Mouse (Mus musculus): ENCODE measurements around the gene Txndc11. TPM values are rescaled to one million over a fixed set of nuclear protein-coding genes. Genes with fewer than 3 reads are reported as not detected.
A peak's percentile ranks its signal among the peaks of the same experiment; 100 is the strongest.

Gene Txndc11
- polyA plus RNA-seq, 1 experiment from 2014 or later: 30.5 TPM

DNA sequence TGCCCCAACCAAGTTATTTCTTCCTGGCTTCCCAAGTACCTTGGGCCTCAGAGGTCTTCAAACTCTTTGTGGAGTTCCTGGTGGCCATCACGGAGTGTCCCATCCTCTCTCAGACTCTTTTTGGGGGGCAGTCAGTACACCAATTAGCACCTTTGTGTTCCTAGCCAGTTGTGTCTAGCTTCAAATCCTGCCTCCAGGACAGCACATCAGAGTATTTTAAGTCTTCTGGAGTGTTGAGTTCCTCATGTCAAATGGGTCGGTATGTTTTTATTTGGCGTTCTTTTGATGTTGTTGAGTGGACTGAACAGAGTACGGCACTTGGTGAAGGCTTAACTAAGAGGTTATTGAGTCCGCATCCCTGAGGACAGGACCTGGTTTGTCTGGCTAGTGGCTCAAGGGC, 69.0 kb downstream of the Txndc11 start:
- Histone ChIP-seq H3K36me3 (ENCODE audit: control insufficient read depth, insufficient read depth, low read length) (no peaks in the 10 kb centered on the region), H3K4me2 (ENCODE audit: low read depth, low read length, severe bottlenecking) (peak overlapping the region; percentile 78), H3K27ac (ENCODE audit: low read depth, low read length) (peak overlapping the region; percentile 95), H3K27me3 (ENCODE audit: control insufficient read depth, insufficient read depth, low read length) (no peaks in the 10 kb centered on the region), H3K4me3 (ENCODE audit: low read depth, low read length) (peak overlapping the region; percentile 75), H3K9ac (ENCODE audit: low read length) (peak overlapping the region; percentile 56), H3K9me3 (ENCODE audit: control insufficient read depth, low read length) (no peaks in the 10 kb centered on the region), H3K4me1 (replicated peaks; ENCODE audit: control insufficient read depth, insufficient read depth, low read length) (peaks cover 23% of the 10 kb centered on the region)
- no peak for DNase-seq (ENCODE audit: low spot score)
- no peak; the same call in 1 of the 2 replicates for ATAC-seq (replicated peaks; ENCODE audit: low FRiP score)
- 52% methylated on average over 5 of the region's 5 CpGs for WGBS

DNA sequence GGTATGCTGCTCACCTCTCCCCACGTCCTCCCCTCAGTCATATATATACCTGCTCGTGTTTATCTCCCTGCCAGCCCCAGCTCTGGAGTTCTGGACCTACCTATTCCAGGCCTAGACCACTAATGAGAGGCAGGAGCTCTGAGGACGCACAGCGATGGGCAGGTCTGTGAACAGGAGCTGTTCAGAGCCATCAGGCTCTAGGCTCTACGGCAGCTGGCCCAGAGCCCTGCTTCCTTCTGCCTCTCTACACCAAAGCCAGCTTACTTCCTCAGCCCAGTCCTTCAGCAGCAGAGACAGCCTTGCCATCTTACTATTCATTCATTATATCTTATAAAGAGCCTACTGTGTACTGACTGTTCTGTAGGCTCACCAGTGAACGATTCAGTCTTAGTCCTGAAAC, 69.7 kb downstream of the Txndc11 start:
- H3K27me3 ChIP-seq (ENCODE audit: control insufficient read depth, insufficient read depth, low read length): no peaks in the 10 kb centered on the region
- H3K4me3 ChIP-seq (ENCODE audit: low read depth, low read length): no peak overlapping the region
- ATAC-seq (replicated peaks; ENCODE audit: low FRiP score) (no peak), DNase-seq (ENCODE audit: low spot score) (no peak)
- H3K9me3 ChIP-seq (ENCODE audit: control insufficient read depth, low read length): no peaks in the 10 kb centered on the region
- H3K4me2 ChIP-seq (ENCODE audit: low read depth, low read length, severe bottlenecking): no peak overlapping the region; the same call in 1 of the 2 replicates
- no peak overlapping the region for H3K27ac ChIP-seq (ENCODE audit: low read depth, low read length)
- no peaks in the 10 kb centered on the region for H3K36me3 ChIP-seq (ENCODE audit: control insufficient read depth, insufficient read depth, low read length)
- no peak overlapping the region for H3K9ac ChIP-seq (ENCODE audit: low read length)
- WGBS: 91% methylated on average over 6 of the region's 6 CpGs
- H3K4me1 ChIP-seq (replicated peaks; ENCODE audit: control insufficient read depth, insufficient read depth, low read length): peaks cover 23% of the 10 kb centered on the region

DNA sequence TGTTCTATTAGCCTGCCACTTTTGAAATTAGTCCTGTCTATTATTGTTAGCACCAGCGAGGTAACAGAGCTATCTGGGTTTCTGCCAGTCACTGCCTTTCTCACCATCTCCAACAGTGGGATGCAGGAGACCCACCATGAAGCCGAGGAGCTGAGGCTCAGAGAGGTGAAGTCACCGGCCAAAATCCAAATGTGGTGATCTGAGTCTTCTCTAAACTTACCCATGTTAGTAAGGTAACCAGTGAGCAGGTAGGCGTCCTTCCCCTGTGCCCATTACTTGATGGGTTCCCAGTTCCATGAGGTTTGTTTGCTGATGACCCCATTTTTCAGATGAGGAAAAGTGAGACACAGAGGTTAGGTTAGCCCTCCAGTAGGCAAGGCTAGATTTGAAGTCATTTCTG, 70.1 kb downstream of the Txndc11 start:
- no peaks in the 10 kb centered on the region for H3K27me3 ChIP-seq (ENCODE audit: control insufficient read depth, insufficient read depth, low read length)
- no peak overlapping the region for H3K9ac ChIP-seq (ENCODE audit: low read length)
- H3K27ac ChIP-seq (ENCODE audit: low read depth, low read length): no peak overlapping the region
- H3K4me2 ChIP-seq (ENCODE audit: low read depth, low read length, severe bottlenecking): no peak overlapping the region
- ATAC-seq (replicated peaks; ENCODE audit: low FRiP score) (no peak), DNase-seq (ENCODE audit: low spot score) (no peak)
- peaks cover 23% of the 10 kb centered on the region for H3K4me1 ChIP-seq (replicated peaks; ENCODE audit: control insufficient read depth, insufficient read depth, low read length)
- 93% methylated on average over 4 of the region's 4 CpGs for WGBS
- H3K4me3 ChIP-seq (ENCODE audit: low read depth, low read length): no peak overlapping the region
- H3K9me3 ChIP-seq (ENCODE audit: control insufficient read depth, low read length): no peaks in the 10 kb centered on the region
- H3K36me3 ChIP-seq (ENCODE audit: control insufficient read depth, insufficient read depth, low read length): no peaks in the 10 kb centered on the region

DNA sequence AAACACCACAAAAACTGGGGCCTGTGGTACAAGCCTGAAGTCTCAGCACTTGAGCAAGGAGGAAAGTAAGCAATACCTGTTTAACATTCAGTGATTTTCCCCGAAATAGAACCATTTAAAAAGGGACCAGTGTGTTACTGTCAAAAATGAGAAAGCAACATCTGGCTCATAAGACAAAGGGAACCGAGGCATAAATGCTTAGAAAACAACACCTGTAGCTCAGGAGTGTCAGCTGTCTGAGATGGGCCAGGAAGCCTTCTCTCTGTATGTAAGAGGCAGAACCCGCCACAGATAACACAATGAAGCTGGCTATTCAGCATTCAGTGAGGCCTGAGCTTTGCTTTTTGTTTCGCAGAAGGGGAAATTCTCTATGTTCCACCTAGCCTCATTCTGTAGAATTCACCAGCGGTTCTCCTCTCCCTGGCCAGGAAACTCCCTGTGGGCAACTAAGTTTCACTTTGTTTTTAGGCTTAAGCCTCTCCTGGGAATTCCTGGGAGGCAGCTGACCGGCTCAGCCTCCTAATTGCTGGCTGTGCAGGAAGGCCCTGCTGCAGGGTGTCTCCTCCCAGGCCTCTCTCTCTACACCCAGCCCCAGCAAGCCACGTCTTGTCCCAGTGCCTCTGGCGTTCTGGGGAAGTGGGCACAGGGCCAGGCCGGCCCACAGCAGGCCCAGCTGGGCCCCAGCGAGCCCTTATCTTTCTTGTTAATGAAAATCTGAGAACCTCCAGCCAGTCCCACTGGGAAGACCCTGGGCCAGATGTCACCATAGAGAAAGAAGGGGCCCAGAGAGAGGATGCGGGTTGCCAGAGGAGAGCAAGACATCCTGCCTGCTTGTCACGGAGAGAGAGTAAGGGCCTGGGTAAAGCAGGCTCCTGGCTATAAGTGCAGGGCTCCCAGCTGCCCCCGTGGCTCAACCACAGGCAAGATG, 71.4 kb downstream of the Txndc11 start:
- Histone ChIP-seq H3K9ac (ENCODE audit: low read length) (peak overlapping the region; percentile 48), H3K27ac (ENCODE audit: low read depth, low read length) (peak overlapping the region; percentile 54), H3K36me3 (ENCODE audit: control insufficient read depth, insufficient read depth, low read length) (no peaks in the 10 kb centered on the region), H3K27me3 (ENCODE audit: control insufficient read depth, insufficient read depth, low read length) (no peaks in the 10 kb centered on the region), H3K4me2 (ENCODE audit: low read depth, low read length, severe bottlenecking) (peak overlapping the region; percentile 12; the same call in 1 of the 2 replicates), H3K4me1 (replicated peaks; ENCODE audit: control insufficient read depth, insufficient read depth, low read length) (peaks cover 17% of the 10 kb centered on the region), H3K9me3 (ENCODE audit: control insufficient read depth, low read length) (no peaks in the 10 kb centered on the region), H3K4me3 (ENCODE audit: low read depth, low read length) (no peak overlapping the region)
- ATAC-seq (replicated peaks; ENCODE audit: low FRiP score) (no peak), DNase-seq (ENCODE audit: low spot score) (peak; percentile 69)
- 27% methylated on average over 13 of the region's 13 CpGs for WGBS

DNA sequence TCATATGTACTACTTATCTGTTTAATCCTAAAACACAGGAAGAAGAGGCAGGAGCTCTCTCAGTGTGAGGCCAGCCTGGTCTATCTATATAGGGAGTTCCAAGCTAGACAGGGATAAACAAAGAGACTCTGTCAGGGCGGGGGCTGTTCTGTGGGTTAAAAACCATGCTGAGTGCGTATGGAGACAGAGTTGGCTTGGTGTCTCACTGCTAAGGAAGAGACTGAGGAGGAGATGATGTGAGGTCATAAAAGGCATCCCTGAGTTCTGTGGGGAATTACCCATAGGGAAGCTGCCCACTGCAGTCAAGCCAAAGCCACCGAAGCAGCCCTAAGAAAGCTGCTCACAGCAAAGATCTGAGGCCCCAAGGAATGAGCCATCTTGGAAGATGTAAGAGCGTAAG, 73.8 kb downstream of the Txndc11 start, which contains the start of gene Snn:
Snn (plus strand) TSS at position 301 of the 400 bp plus-strand sequence.
- Histone ChIP-seq H3K9me3 (ENCODE audit: control insufficient read depth, low read length) (no peaks in the 10 kb centered on the region), H3K27ac (ENCODE audit: low read depth, low read length) (no peak within 1 kb of the TSS), H3K9ac (ENCODE audit: low read length) (no peak within 1 kb of the TSS), H3K36me3 (ENCODE audit: control insufficient read depth, insufficient read depth, low read length) (no peaks in the 10 kb centered on the region), H3K4me3 (ENCODE audit: low read depth, low read length) (no peak within 1 kb of the TSS), H3K4me1 (replicated peaks; ENCODE audit: control insufficient read depth, insufficient read depth, low read length) (peaks cover 9% of the 10 kb centered on the region; the same call in 1 of the 2 replicates), H3K27me3 (ENCODE audit: control insufficient read depth, insufficient read depth, low read length) (no peaks in the 10 kb centered on the region), H3K4me2 (ENCODE audit: low read depth, low read length, severe bottlenecking) (no peak within 1 kb of the TSS)
- 91% methylated on average over 4 of the region's 4 CpGs for WGBS
- DNase-seq (ENCODE audit: low spot score) (no peak), ATAC-seq (replicated peaks; ENCODE audit: low FRiP score) (no peak)

DNA sequence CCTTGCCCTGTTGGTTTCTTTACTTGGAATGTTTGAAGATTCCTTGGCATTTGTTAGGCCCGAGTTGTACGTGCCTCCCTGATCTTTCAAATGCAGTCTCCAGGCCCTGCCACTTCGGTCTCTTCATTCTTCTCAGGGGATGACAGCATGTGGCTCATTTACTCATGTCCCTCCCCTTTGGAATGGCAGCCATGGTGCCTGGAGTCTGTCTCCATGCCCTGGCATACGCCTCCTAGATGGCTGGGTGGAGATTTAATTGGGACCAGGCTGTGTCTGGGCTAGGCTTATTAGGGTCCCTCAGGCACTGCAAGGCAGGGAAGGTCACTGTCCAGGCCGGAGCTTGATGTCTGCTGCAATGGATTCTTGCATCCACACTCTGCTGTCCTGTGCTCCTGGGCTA, 78.5 kb downstream of the Txndc11 start:
- H3K27me3 ChIP-seq (ENCODE audit: control insufficient read depth, insufficient read depth, low read length): no peaks in the 10 kb centered on the region
- H3K9ac ChIP-seq (ENCODE audit: low read length): no peak overlapping the region
- ATAC-seq (replicated peaks; ENCODE audit: low FRiP score) (no peak), DNase-seq (ENCODE audit: low spot score) (no peak)
- no peaks in the 10 kb centered on the region for H3K9me3 ChIP-seq (ENCODE audit: control insufficient read depth, low read length)
- H3K4me2 ChIP-seq (ENCODE audit: low read depth, low read length, severe bottlenecking): no peak overlapping the region
- WGBS: 69% methylated on average over 5 of the region's 5 CpGs
- no peaks in the 10 kb centered on the region for H3K36me3 ChIP-seq (ENCODE audit: control insufficient read depth, insufficient read depth, low read length)
- H3K4me3 ChIP-seq (ENCODE audit: low read depth, low read length): no peak overlapping the region
- no peaks in the 10 kb centered on the region for H3K4me1 ChIP-seq (replicated peaks; ENCODE audit: control insufficient read depth, insufficient read depth, low read length)
- no peak overlapping the region for H3K27ac ChIP-seq (ENCODE audit: low read depth, low read length)

DNA sequence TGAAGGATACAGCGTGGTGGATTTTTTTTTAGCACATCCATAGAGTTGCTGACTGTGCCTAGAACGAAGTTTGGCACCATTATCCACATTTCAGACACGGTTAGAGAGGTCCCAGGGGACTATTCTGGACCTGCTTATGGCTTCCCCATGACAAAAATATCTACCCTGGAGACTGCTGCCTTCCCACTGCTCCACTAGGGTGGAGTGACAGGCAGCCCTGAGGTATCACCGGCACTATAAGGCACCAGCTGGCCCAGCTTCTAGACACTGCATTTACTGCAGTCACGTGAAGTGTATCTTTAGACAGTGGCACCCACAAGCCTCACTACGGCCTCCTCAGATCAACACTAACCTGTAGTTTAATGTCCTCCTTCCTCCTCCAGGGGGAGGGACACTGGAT, 79.6 kb downstream of the Txndc11 start:
- Histone ChIP-seq H3K9me3 (ENCODE audit: control insufficient read depth, low read length) (no peaks in the 10 kb centered on the region), H3K27ac (ENCODE audit: low read depth, low read length) (no peak overlapping the region), H3K4me1 (replicated peaks; ENCODE audit: control insufficient read depth, insufficient read depth, low read length) (no peaks in the 10 kb centered on the region), H3K9ac (ENCODE audit: low read length) (no peak overlapping the region), H3K27me3 (ENCODE audit: control insufficient read depth, insufficient read depth, low read length) (no peaks in the 10 kb centered on the region), H3K4me2 (ENCODE audit: low read depth, low read length, severe bottlenecking) (no peak overlapping the region), H3K4me3 (ENCODE audit: low read depth, low read length) (no peak overlapping the region), H3K36me3 (ENCODE audit: control insufficient read depth, insufficient read depth, low read length) (no peaks in the 10 kb centered on the region)
- DNase-seq (ENCODE audit: low spot score): no peak
- WGBS: 91% methylated on average over 6 of the region's 6 CpGs
- ATAC-seq (replicated peaks; ENCODE audit: low FRiP score): no peak

DNA sequence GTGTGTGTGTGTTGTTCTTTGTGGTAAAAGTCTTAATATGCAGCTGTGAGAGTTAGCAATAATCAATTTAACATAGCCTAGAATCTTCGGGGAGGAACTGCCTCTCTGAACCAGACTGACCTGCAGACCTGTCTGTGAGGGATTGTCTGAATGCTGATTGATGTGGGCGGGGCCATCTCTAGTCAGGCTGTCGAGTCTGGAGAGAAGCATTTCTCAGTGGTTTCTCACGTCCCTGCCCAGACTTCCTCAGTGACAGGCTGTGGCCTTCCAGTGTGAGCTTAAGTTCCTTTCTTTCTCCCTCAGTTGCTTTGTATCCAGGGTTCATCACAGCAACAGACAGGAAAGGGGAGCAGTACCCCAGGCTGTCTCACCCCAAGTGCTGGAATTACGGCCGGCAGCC, 80.0 kb downstream of the Txndc11 start:
- Histone ChIP-seq H3K27ac (ENCODE audit: low read depth, low read length) (no peak overlapping the region), H3K4me3 (ENCODE audit: low read depth, low read length) (no peak overlapping the region), H3K9ac (ENCODE audit: low read length) (no peak overlapping the region), H3K36me3 (ENCODE audit: control insufficient read depth, insufficient read depth, low read length) (no peaks in the 10 kb centered on the region), H3K27me3 (ENCODE audit: control insufficient read depth, insufficient read depth, low read length) (no peaks in the 10 kb centered on the region), H3K9me3 (ENCODE audit: control insufficient read depth, low read length) (no peaks in the 10 kb centered on the region), H3K4me2 (ENCODE audit: low read depth, low read length, severe bottlenecking) (no peak overlapping the region), H3K4me1 (replicated peaks; ENCODE audit: control insufficient read depth, insufficient read depth, low read length) (no peaks in the 10 kb centered on the region)
- DNase-seq (ENCODE audit: low spot score) (no peak), ATAC-seq (replicated peaks; ENCODE audit: low FRiP score) (no peak)
- 69% methylated on average over 6 of the region's 6 CpGs for WGBS

DNA sequence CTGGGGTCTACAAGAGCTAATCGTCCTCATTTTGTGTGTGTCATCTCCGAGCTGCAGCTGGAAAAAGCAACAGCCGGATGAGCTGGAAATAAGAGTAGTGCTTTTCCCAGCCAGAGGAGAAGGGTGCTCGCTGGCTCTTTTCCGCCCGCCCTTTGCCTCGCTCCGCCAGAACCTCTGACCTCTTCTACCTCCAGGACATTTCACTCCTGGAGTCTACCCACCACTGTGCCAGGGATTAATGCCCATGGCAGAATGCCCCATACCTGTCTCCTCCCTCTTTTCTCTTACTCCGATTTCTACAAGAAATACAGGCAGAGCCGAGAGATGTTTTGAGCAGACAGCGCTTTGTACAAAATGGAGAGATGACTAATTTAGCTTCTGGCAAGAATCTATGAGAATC, 83.3 kb downstream of the Txndc11 start:
- 90% methylated on average over 11 of the region's 11 CpGs for WGBS
- no peaks in the 10 kb centered on the region for H3K36me3 ChIP-seq (ENCODE audit: control insufficient read depth, insufficient read depth, low read length)
- DNase-seq (ENCODE audit: low spot score) (no peak), ATAC-seq (replicated peaks; ENCODE audit: low FRiP score) (no peak)
- H3K27me3 ChIP-seq (ENCODE audit: control insufficient read depth, insufficient read depth, low read length): no peaks in the 10 kb centered on the region
- H3K4me2 ChIP-seq (ENCODE audit: low read depth, low read length, severe bottlenecking): no peak overlapping the region
- no peak overlapping the region for H3K9ac ChIP-seq (ENCODE audit: low read length)
- no peaks in the 10 kb centered on the region for H3K4me1 ChIP-seq (replicated peaks; ENCODE audit: control insufficient read depth, insufficient read depth, low read length)
- no peaks in the 10 kb centered on the region for H3K9me3 ChIP-seq (ENCODE audit: control insufficient read depth, low read length)
- no peak overlapping the region for H3K4me3 ChIP-seq (ENCODE audit: low read depth, low read length)
- no peak overlapping the region for H3K27ac ChIP-seq (ENCODE audit: low read depth, low read length)
